Mouse (Mus musculus) liver, embryonic 13.5 days (tissue): ENCODE measurements around the gene Erbb4. TPM values are rescaled to one million over a fixed set of nuclear protein-coding genes. Genes with fewer than 3 reads are reported as not detected.

Experiments used
- ATAC-seq: fragments of 200-750 bp; cut with Nextera tagmentation; 2 replicates; pipeline ENCODE4 v1.8.0; 2017; ENCODE audit warnings: low read depth, mild to moderate bottlenecking, moderate number of reproducible peaks, moderate library complexity
- DNase-seq: peaks from one replicate; pipeline ENCODE4 v3.0.0; 2022
- H3K27ac ChIP-seq: fragments of 300-500 bp; sonication (generic); 2 replicates; pipeline ENCODE4 v1.5.1; 2015; ENCODE audit warnings: moderate library complexity, mild to moderate bottlenecking, inconsistent platforms
- H3K27me3 ChIP-seq: fragments of 300-500 bp; sonication (generic); 2 replicates; pipeline ENCODE4 v1.6.1; 2015; ENCODE audit warnings: mild to moderate bottlenecking, inconsistent platforms
- H3K36me3 ChIP-seq: fragments of 300-500 bp; sonication (generic); 2 replicates; pipeline ENCODE4 v1.6.1; 2015; ENCODE audit warnings: mild to moderate bottlenecking, inconsistent platforms
- H3K4me1 ChIP-seq: fragments of 300-500 bp; sonication (generic); replicated peaks from 2 replicates; pipeline ENCODE4 v1.6.1; 2015; ENCODE audit warnings: inconsistent platforms
- H3K4me2 ChIP-seq: fragments of 300-500 bp; sonication (generic); 2 replicates; pipeline ENCODE4 v1.6.1; 2015; ENCODE audit warnings: inconsistent platforms, mild to moderate bottlenecking, moderate library complexity
- H3K4me3 ChIP-seq: fragments of 300-500 bp; sonication (generic); replicated peaks from 2 replicates; pipeline ENCODE4 v1.5.1; 2015; ENCODE audit warnings: mild to moderate bottlenecking, inconsistent platforms
- H3K9ac ChIP-seq: fragments of 300-500 bp; sonication (generic); 2 replicates; pipeline ENCODE4 v1.6.1; 2015; ENCODE audit warnings: mild to moderate bottlenecking, inconsistent platforms
- H3K9me3 ChIP-seq: fragments of 300-500 bp; sonication (generic); replicated peaks from 2 replicates; pipeline ENCODE4 v1.6.1; 2016; ENCODE audit warnings: inconsistent platforms
- WGBS: fragments of 180-500 bp; shearing (Covaris S2); methylation state at CpG from one replicate; pipeline ENCODE4 v1.1.7; 2015; ENCODE audit not compliant: insufficient replicate concordance; 5-methylcytosine and 5-hydroxymethylcytosine counted together
- polyA plus RNA-seq: library from polyadenylated mRNA; unstranded; fragments of >200 nt; fragmentation: Nextera tagmentation; extraction: Ambion mirVana; gene quantifications from 2 replicates; pipeline ENCODE4 v1.2.1, GENCODE M21; 2015

Gene Erbb4
- polyA plus RNA-seq, 1 experiment from 2014 or later: not detected

GRCm38 (mm10) chr1:68424336-68424983 is 683.4 kb downstream of the Erbb4 start:
- H3K27ac ChIP-seq: no peak overlapping the region
- ATAC-seq (no peak), DNase-seq (no peak)
- no peaks in the 10 kb centered on the region for H3K36me3 ChIP-seq
- WGBS: 63% methylated on average over 5 of the region's 5 CpGs
- no peak overlapping the region for H3K9ac ChIP-seq
- no peaks in the 10 kb centered on the region for H3K9me3 ChIP-seq
- no peak overlapping the region for H3K4me3 ChIP-seq
- no peaks in the 10 kb centered on the region for H3K27me3 ChIP-seq
- H3K4me1 ChIP-seq: no peaks in the 10 kb centered on the region
- no peak overlapping the region for H3K4me2 ChIP-seq

GRCm38 (mm10) chr1:68401204-68401603 is 706.7 kb downstream of the Erbb4 start:
- Histone ChIP-seq H3K9ac (no peak overlapping the region), H3K4me1 (no peaks in the 10 kb centered on the region), H3K27me3 (no peaks in the 10 kb centered on the region), H3K4me2 (no peak overlapping the region), H3K27ac (no peak overlapping the region), H3K36me3 (no peaks in the 10 kb centered on the region), H3K9me3 (no peaks in the 10 kb centered on the region), H3K4me3 (no peak overlapping the region)
- DNase-seq: no peak
- ATAC-seq: no peak
- 53% methylated on average over 4 of the region's 4 CpGs for WGBS

- WGBS: 40% methylated on average over 2 of the region's 2 CpGs
- Histone ChIP-seq H3K4me1 (no peaks in the 10 kb centered on the region), H3K27me3 (no peaks in the 10 kb centered on the region), H3K4me3 (no peak overlapping the region), H3K9me3 (no peaks in the 10 kb centered on the region), H3K4me2 (no peak overlapping the region), H3K9ac (no peak overlapping the region), H3K27ac (no peak overlapping the region), H3K36me3 (no peaks in the 10 kb centered on the region)
- no peak for DNase-seq
- ATAC-seq: no peak
These were observed 736.3 kb downstream of the Erbb4 start for GRCm38 (mm10) chr1:68371531-68371930.

- Histone ChIP-seq H3K27me3 (no peaks in the 10 kb centered on the region), H3K4me2 (no peak overlapping the region), H3K27ac (no peak overlapping the region), H3K4me1 (no peaks in the 10 kb centered on the region), H3K4me3 (no peak overlapping the region), H3K9me3 (no peaks in the 10 kb centered on the region), H3K36me3 (no peaks in the 10 kb centered on the region), H3K9ac (no peak overlapping the region)
- WGBS: 38% methylated on average over 2 of the region's 2 CpGs
- no peak for DNase-seq
- ATAC-seq: no peak
These were observed 774.1 kb downstream of the Erbb4 start for GRCm38 (mm10) chr1:68333714-68334113.

GRCm38 (mm10) chr1:68305813-68306212 is 802.0 kb downstream of the Erbb4 start:
- H3K4me3 ChIP-seq: no peak overlapping the region
- no peak overlapping the region for H3K27ac ChIP-seq
- no peak for DNase-seq
- 57% methylated on average over 4 of the region's 4 CpGs for WGBS
- H3K9me3 ChIP-seq: no peaks in the 10 kb centered on the region
- no peak overlapping the region for H3K9ac ChIP-seq
- no peaks in the 10 kb centered on the region for H3K4me1 ChIP-seq
- H3K4me2 ChIP-seq: no peak overlapping the region
- H3K36me3 ChIP-seq: no peaks in the 10 kb centered on the region
- no peaks in the 10 kb centered on the region for H3K27me3 ChIP-seq
- ATAC-seq: no peak

GRCm38 (mm10) chr1:68284443-68284842 is 823.4 kb downstream of the Erbb4 start:
- Histone ChIP-seq H3K27me3 (no peaks in the 10 kb centered on the region), H3K4me2 (no peak overlapping the region), H3K4me3 (no peak overlapping the region), H3K4me1 (no peaks in the 10 kb centered on the region), H3K36me3 (no peaks in the 10 kb centered on the region), H3K9ac (no peak overlapping the region), H3K27ac (no peak overlapping the region), H3K9me3 (no peaks in the 10 kb centered on the region)
- no peak for ATAC-seq
- no peak for DNase-seq
- 61% methylated on average over 2 of the region's 2 CpGs for WGBS

GRCm38 (mm10) chr1:68275819-68276218 is 832.0 kb downstream of the Erbb4 start:
- DNase-seq (no peak), ATAC-seq (no peak)
- Histone ChIP-seq H3K27me3 (no peaks in the 10 kb centered on the region), H3K4me1 (no peaks in the 10 kb centered on the region), H3K27ac (no peak overlapping the region), H3K4me2 (no peak overlapping the region), H3K4me3 (no peak overlapping the region), H3K9me3 (no peaks in the 10 kb centered on the region), H3K36me3 (no peaks in the 10 kb centered on the region), H3K9ac (no peak overlapping the region)
- 64% methylated on average over 5 of the region's 5 CpGs for WGBS

- WGBS: 26% methylated on average over 3 of the region's 3 CpGs
These were observed 929.3 kb downstream of the Erbb4 start for GRCm38 (mm10) chr1:68178580-68178979.

GRCm38 (mm10) chr1:68155253-68155652 is 952.6 kb downstream of the Erbb4 start:
- H3K27ac ChIP-seq: no peak overlapping the region
- WGBS: 50% methylated on average over 1 of the region's 1 CpGs
- no peak overlapping the region for H3K9ac ChIP-seq
- no peaks in the 10 kb centered on the region for H3K36me3 ChIP-seq
- no peak overlapping the region for H3K4me2 ChIP-seq
- no peak overlapping the region for H3K4me3 ChIP-seq
- H3K4me1 ChIP-seq: no peaks in the 10 kb centered on the region
- ATAC-seq (no peak), DNase-seq (no peak)
- H3K9me3 ChIP-seq: no peaks in the 10 kb centered on the region
- H3K27me3 ChIP-seq: no peaks in the 10 kb centered on the region

More at GRCm38 (mm10) chr1:68178580-68178979, 929.3 kb downstream of the Erbb4 start:
- Histone ChIP-seq H3K9ac (no peak overlapping the region), H3K27ac (no peak overlapping the region), H3K36me3 (no peaks in the 10 kb centered on the region), H3K4me2 (no peak overlapping the region), H3K9me3 (no peaks in the 10 kb centered on the region), H3K4me1 (no peaks in the 10 kb centered on the region), H3K27me3 (no peaks in the 10 kb centered on the region), H3K4me3 (no peak overlapping the region)
- no peak for ATAC-seq
- DNase-seq: no peak

GRCm38 (mm10) chr1:68150572-68150971 is 957.3 kb downstream of the Erbb4 start:
- DNase-seq: no peak
- Histone ChIP-seq H3K4me1 (no peaks in the 10 kb centered on the region), H3K27me3 (no peaks in the 10 kb centered on the region), H3K4me3 (no peak overlapping the region), H3K9me3 (no peaks in the 10 kb centered on the region), H3K9ac (no peak overlapping the region), H3K27ac (no peak overlapping the region), H3K4me2 (no peak overlapping the region), H3K36me3 (no peaks in the 10 kb centered on the region)
- no peak for ATAC-seq
- 59% methylated on average over 2 of the region's 2 CpGs for WGBS

- ATAC-seq (no peak), DNase-seq (no peak)
- 65% methylated on average over 7 of the region's 7 CpGs for WGBS
- H3K36me3 ChIP-seq: no peaks in the 10 kb centered on the region
- no peak overlapping the region for H3K9ac ChIP-seq
- no peak overlapping the region for H3K27ac ChIP-seq
- H3K4me2 ChIP-seq: no peak overlapping the region
- H3K27me3 ChIP-seq: no peaks in the 10 kb centered on the region
- no peaks in the 10 kb centered on the region for H3K4me1 ChIP-seq
- H3K9me3 ChIP-seq: no peaks in the 10 kb centered on the region
- no peak overlapping the region for H3K4me3 ChIP-seq
These were observed 965.1 kb downstream of the Erbb4 start for GRCm38 (mm10) chr1:68142562-68143350.

- DNase-seq (no peak), ATAC-seq (no peak)
- no peak overlapping the region for H3K27ac ChIP-seq
- H3K36me3 ChIP-seq: no peaks in the 10 kb centered on the region
- no peaks in the 10 kb centered on the region for H3K27me3 ChIP-seq
- no peak overlapping the region for H3K4me3 ChIP-seq
- no peak overlapping the region for H3K9ac ChIP-seq
- no peak overlapping the region for H3K4me2 ChIP-seq
- H3K4me1 ChIP-seq: no peaks in the 10 kb centered on the region
- no peaks in the 10 kb centered on the region for H3K9me3 ChIP-seq
These were observed 972.9 kb downstream of the Erbb4 start for GRCm38 (mm10) chr1:68134943-68135342.
